Mouse (Mus musculus): ENCODE data around the gene Usp30.

DNA sequence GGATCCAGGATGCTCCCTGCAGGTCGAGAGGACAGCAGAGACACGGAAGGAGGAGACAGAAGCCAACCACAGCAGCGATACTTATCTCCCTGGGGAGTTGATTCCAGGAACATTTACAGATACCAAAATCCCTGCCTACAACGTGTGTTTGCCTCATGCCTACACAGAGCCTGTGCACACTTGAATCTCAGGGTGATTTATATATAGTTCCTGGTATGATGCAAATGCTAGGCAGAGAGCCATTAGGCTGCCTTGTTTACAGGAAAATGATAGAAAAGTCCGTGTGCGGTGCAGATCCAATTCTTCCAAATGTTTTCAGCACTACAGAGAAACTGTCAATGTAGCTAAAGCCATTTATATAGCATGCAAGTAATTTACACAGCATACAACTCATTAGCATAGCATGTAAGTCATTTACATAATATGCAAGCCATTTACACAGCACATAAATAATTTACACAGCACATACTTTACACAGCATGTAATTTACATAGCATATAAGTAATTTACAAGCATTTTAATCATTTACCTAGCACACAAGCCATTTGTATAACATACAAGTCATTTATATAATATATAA is 97.9 kb downstream of the Usp30 start:
- TF ChIP-seq CTCF (IDR thresholded peaks at IDR 0.05; ENCODE audit: low read depth) (no peak), EP300 (IDR thresholded peaks at IDR 0.05; ENCODE audit: low read depth) (no peak)

Data from heart, postnatal 0 days (tissue).